Mouse (Mus musculus): ENCODE results near the gene Arrdc1.

DNA sequence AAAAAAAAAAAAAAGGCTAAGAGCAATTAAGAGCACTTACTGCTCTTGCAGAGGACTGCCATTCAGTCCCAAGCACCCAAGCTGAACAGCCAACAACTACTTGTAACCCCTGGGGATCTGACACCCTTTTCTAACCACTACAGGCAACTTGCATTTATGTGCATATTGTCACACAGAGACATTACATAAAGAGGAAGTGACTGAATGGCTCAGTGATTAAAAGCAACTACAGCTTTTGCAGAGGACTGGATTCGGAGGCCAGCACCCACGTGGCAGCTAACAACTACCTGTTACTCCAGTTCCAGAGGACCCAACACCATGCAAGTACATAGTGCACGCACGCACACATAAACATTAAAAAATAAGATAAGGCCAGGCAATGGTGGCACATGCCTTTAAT is 24.6 kb downstream of the Arrdc1 start:
- no peak for TF ChIP-seq GATA1 (IDR thresholded peaks at IDR 0.05; ENCODE audit: borderline replicate concordance, low read length)
- TF ChIP-seq FLI1 (IDR thresholded peaks at IDR 0.05; ENCODE audit: low read length), result no peak
